Mouse (Mus musculus): ENCODE results near the gene Rae1.

DNA sequence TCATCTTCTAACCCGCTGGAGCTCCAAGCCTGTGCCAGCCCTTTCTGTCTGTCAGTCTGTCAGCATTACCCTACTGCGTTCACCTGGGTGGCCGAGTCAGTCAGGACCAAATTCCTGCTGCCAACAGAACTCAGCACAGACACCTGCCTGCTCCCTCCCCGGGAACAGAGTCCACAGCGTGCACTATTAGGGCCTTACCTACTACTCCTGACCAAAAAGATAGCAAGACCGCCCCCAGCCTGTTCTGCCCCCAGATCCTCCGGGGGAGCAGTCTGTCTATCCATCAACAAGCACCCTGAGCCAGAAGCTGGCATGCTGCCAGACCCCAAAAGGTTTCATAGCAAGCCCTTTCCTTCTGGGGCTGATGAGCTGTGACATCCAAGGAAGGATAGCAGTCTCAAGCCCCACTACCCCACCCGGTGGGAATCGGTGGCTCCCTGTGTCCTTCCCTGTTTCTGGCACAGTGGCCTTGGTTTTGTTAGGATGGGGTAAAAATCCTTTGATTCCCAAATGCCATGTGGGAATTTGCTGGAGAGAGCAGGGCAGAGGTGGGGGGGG, 49.7 kb upstream of the Rae1 start:
- TF ChIP-seq GATA1 (IDR thresholded peaks at IDR 0.05; ENCODE audit: borderline replicate concordance, low read length) (no peak), FLI1 (IDR thresholded peaks at IDR 0.05; ENCODE audit: low read length) (no peak)

All from megakaryocyte, embryonic 14.5 days (primary cell).